Mouse (Mus musculus) heart, embryonic 16.5 days (tissue): ENCODE measurements around the gene Stox1. TPM values are rescaled to one million over a fixed set of nuclear protein-coding genes. Genes with fewer than 3 reads are reported as not detected.

Experiments used
- ATAC-seq: fragments of 200-750 bp; cut with Nextera tagmentation; replicated peaks from 2 replicates; pipeline ENCODE4 v1.8.0; 2017; ENCODE audit warnings: moderate number of reproducible peaks; ENCODE audit not compliant: insufficient read depth, low FRiP score; ENCODE audit errors: extremely low read depth
- H3K27ac ChIP-seq: fragments of 300-500 bp; sonication (generic); 2 replicates; pipeline ENCODE4 v1.5.1; 2014; ENCODE audit warnings: mild to moderate bottlenecking, low read length, control low read depth, moderate library complexity
- H3K27me3 ChIP-seq: fragments of 300-500 bp; sonication (generic); 2 replicates; pipeline ENCODE4 v1.6.1; 2014; ENCODE audit warnings: low read length, mixed read lengths; ENCODE audit not compliant: control insufficient read depth, insufficient read depth
- H3K36me3 ChIP-seq: fragments of 300-500 bp; sonication (generic); 2 replicates; pipeline ENCODE4 v1.6.1; 2014; ENCODE audit not compliant: control insufficient read depth, insufficient read depth
- H3K4me1 ChIP-seq: fragments of 300-500 bp; sonication (generic); 2 replicates; pipeline ENCODE4 v1.6.1; 2014; ENCODE audit warnings: low read length, mixed read lengths; ENCODE audit not compliant: control insufficient read depth, insufficient read depth
- H3K4me2 ChIP-seq: fragments of 300-500 bp; sonication (generic); 2 replicates; pipeline ENCODE4 v1.6.1; 2014; ENCODE audit warnings: low read depth, mild to moderate bottlenecking, control low read depth, low read length
- H3K4me3 ChIP-seq: fragments of 300-500 bp; sonication (generic); 2 replicates; pipeline ENCODE4 v1.5.1; 2014; ENCODE audit warnings: mild to moderate bottlenecking, control low read depth, low read length
- H3K9ac ChIP-seq: fragments of 300-500 bp; sonication (generic); 2 replicates; pipeline ENCODE4 v1.6.1; 2014; ENCODE audit warnings: low read length, control low read depth
- H3K9me3 ChIP-seq: fragments of 300-500 bp; sonication (generic); replicated peaks from 2 replicates; pipeline ENCODE4 v1.6.1; 2016; ENCODE audit warnings: low read length; ENCODE audit not compliant: control insufficient read depth
- WGBS: fragments of 180-500 bp; shearing (Covaris S2); extraction: QIAGEN DNeasy Blood & Tissue Kit; methylation state at CpG from one replicate; pipeline ENCODE4 v1.1.7; 2014; 5-methylcytosine and 5-hydroxymethylcytosine counted together
- microRNA-seq: library from miRNA; unstranded; fragments of <30 nt; microRNA quantifications from one replicate; pipeline ENCODE4, GENCODE M21; 2017
- polyA plus RNA-seq: library from polyadenylated mRNA; unstranded; fragments of >200 nt; fragmentation: Nextera tagmentation; extraction: Ambion mirVana; gene quantifications from 2 replicates; pipeline ENCODE4 v1.2.1, GENCODE M21; 2015

The Stox1 gene
- polyA plus RNA-seq, 1 experiment from 2014 or later: 1.5 TPM

DNA sequence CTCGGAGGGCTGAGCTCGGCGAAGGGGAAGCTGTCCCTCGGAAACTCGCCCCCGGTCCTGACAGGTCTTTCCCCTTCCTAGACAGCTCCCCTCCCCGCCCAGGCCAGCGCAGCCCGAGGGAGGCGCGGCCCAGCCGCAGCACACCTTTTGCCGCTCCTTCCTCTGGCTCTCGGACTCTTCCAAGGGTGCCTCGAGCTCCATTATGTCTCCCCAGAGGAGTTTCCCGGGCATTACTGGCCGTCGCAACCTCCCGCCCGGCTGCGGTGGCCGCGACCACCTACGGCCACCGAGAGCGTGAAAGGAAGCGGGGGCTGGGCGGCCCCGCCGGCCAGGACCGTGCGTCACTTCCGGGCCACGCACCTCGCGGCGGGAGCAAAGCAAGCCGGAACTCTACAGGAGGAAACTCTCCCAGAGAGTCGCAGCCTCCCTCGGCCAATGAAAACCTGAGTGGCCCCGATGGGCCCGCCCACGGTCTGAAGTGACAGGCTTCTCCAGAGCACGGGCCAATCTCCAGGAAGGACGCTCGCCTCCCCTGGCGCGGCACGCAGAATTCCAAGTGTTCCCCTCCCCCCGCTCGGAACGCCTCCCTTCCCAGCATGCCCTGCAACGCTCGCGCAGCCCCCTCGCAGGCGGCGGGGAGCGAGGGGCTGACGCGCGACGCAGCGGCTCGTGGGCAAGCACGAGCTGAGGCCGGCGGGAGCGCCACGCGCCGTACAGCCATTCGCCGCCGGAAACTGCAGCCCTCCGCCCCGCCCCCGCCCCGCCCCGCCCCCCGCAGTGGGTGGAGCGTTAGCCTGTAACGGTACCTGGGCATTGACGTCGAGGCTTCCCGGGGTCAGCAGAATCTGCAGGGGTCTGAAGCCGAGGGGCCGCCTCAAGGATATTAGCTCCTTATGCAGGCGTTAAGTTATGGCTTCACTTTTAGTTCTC, 74.8 kb downstream of the Stox1 start, which contains the start of gene Ddx50:
TSS of gene Ddx50 (minus strand) at position 338 of the 930 bp plus-strand sequence.
- peak; percentile 99 for ATAC-seq
- Histone ChIP-seq H3K4me1 (peaks cover 8% of the 10 kb centered on the region), H3K9ac (peak within 1 kb of the TSS; percentile 95), H3K27me3 (no peaks in the 10 kb centered on the region), H3K27ac (peak within 1 kb of the TSS; percentile 94), H3K36me3 (peaks cover 6% of the 10 kb centered on the region), H3K4me3 (peak within 1 kb of the TSS; percentile 94), H3K4me2 (peak within 1 kb of the TSS; percentile 77), H3K9me3 (no peaks in the 10 kb centered on the region)
- under 1% methylated on average over 89 of the region's 89 CpGs for WGBS

DNA sequence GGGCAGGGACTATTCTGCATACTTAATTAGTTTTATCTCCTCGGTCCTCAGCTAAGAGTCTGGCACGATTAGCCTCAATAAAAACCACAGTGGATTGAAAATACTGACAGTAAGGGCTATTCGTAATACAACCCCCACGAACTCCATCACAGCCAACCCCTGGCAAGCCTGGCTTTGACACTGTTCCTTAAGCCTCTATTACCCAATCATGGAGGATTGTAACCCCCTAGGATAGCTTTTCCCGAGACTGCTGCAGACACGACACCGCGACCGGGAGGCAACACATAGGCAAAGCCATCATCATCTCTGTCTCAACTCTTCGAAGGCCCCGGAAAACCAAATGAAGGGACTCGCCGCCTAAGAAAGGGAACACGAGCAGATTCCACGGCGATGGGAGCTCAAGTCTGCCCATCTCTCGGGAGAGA, 75.6 kb downstream of the Stox1 start:
- Histone ChIP-seq H3K27ac (peak overlapping the region; percentile 94), H3K4me1 (peaks cover 8% of the 10 kb centered on the region), H3K9me3 (no peaks in the 10 kb centered on the region), H3K9ac (peak overlapping the region; percentile 95), H3K27me3 (no peaks in the 10 kb centered on the region), H3K36me3 (peaks cover 8% of the 10 kb centered on the region), H3K4me3 (peak overlapping the region; percentile 94), H3K4me2 (peak overlapping the region; percentile 71)
- WGBS: under 1% methylated on average over 17 of the region's 17 CpGs
- no peak for ATAC-seq

Small RNA genes within 50 kb of the gene (microRNA-seq; reads per million reads assigned to microRNA genes)
- gene Mir7215: not detected

Other genes starting within 250 kb of the Stox1 start
- gene Vps26a, start 239.3 kb downstream of the Stox1 start, polyA plus RNA-seq: 73.4 and 80.2 TPM in 2 replicates
- 18.6 and 28.8 TPM in 2 replicates for gene Srgn, start 198.7 kb downstream of the Stox1 start, polyA plus RNA-seq
- 28.5 and 29.1 TPM in 2 replicates for gene Kif1bp, start 147.7 kb downstream of the Stox1 start, polyA plus RNA-seq
- gene Ddx21, start 123.8 kb downstream of the Stox1 start, polyA plus RNA-seq: 11.0 and 13.4 TPM in 2 replicates
- gene Ddx50, start 74.9 kb downstream of the Stox1 start, polyA plus RNA-seq: 90.0 and 99.9 TPM in 2 replicates
- 83.2 and 90.9 TPM in 2 replicates for gene Ccar1, start 66.2 kb upstream of the Stox1 start, polyA plus RNA-seq
- gene Tet1, start 182.9 kb upstream of the Stox1 start, polyA plus RNA-seq: 22.7 and 26.9 TPM in 2 replicates
- 13.8 and 14.0 TPM in 2 replicates for gene Slc25a16, start 194.5 kb upstream of the Stox1 start, polyA plus RNA-seq
- gene Dna2, start 220.9 kb upstream of the Stox1 start, polyA plus RNA-seq: 12.0 and 14.4 TPM in 2 replicates